Mouse (Mus musculus): ENCODE data around the gene Larp7. TPM values are rescaled to one million over a fixed set of nuclear protein-coding genes. Genes with fewer than 3 reads are reported as not detected.

Gene Larp7
- polyA plus RNA-seq (2014; fragmentation: Nextera tagmentation; extraction: Ambion mirVana) = 59.2 and 68.3 TPM in 2 replicates

- H3K4me3 ChIP-seq (ENCODE audit: low read depth, low read length) = peak within 1 kb of the TSS; percentile 81
- peak within 1 kb of the TSS; percentile 97 for H3K27ac ChIP-seq (ENCODE audit: low read length)
- ATAC-seq (ENCODE audit: insufficient number of reproducible peaks, insufficient read depth, low FRiP score, low read depth) = peak; percentile 98
- H3K4me1 ChIP-seq (ENCODE audit: control insufficient read depth, insufficient read depth, low read length) = 0 out of 2 replicates have a peak, but pooled peaks cover 3% of the 10 kb centered on the region
- no peaks in the 10 kb centered on the region for H3K27me3 ChIP-seq (ENCODE audit: control insufficient read depth, insufficient read depth, low read length)
- under 1% methylated on average over 73 of the region's 73 CpGs for WGBS
- peak within 1 kb of the TSS; percentile 69 for H3K4me2 ChIP-seq (replicated peaks; ENCODE audit: low read depth, low read length)
- H3K36me3 ChIP-seq (ENCODE audit: control insufficient read depth, insufficient read depth, low read length) = 0 out of 2 replicates have a peak, but pooled peaks cover 2% of the 10 kb centered on the region
- H3K9me3 ChIP-seq (ENCODE audit: control insufficient read depth, low read depth, low read length) = no peaks in the 10 kb centered on the region
- peak within 1 kb of the TSS; percentile 63 for H3K9ac ChIP-seq (replicated peaks; ENCODE audit: low read depth, low read length)
Observed at GRCm38 (mm10) chr3:127552973-127553719, at the start of gene Larp7, which contains the start of gene Zgrf1. Gene Larp7, minus strand, starts transcription at chr3:127553349. Gene Zgrf1, plus strand, starts transcription at chr3:127553489.

- WGBS = 81% methylated on average over 1 of the region's 1 CpGs
- Histone ChIP-seq H3K9ac (replicated peaks; ENCODE audit: low read depth, low read length) (no peak overlapping the region), H3K27ac (ENCODE audit: low read length) (no peak overlapping the region), H3K27me3 (ENCODE audit: control insufficient read depth, insufficient read depth, low read length) (no peaks in the 10 kb centered on the region), H3K9me3 (ENCODE audit: control insufficient read depth, low read depth, low read length) (no peaks in the 10 kb centered on the region), H3K4me3 (ENCODE audit: low read depth, low read length) (no peak overlapping the region), H3K36me3 (ENCODE audit: control insufficient read depth, insufficient read depth, low read length) (peaks cover 5% of the 10 kb centered on the region), H3K4me1 (ENCODE audit: control insufficient read depth, insufficient read depth, low read length) (no peaks in the 10 kb centered on the region), H3K4me2 (replicated peaks; ENCODE audit: low read depth, low read length) (no peak overlapping the region)
- ATAC-seq (ENCODE audit: insufficient number of reproducible peaks, insufficient read depth, low FRiP score, low read depth) = no peak
Observed at GRCm38 (mm10) chr3:127597136-127597535, 44.0 kb upstream of the Larp7 start.

- WGBS = 64% methylated on average over 4 of the region's 4 CpGs
- H3K36me3 ChIP-seq (ENCODE audit: control insufficient read depth, insufficient read depth, low read length) = peaks cover 13% of the 10 kb centered on the region; the same call in 1 of the 2 replicates
Observed at GRCm38 (mm10) chr3:127572557-127572956, 19.4 kb upstream of the Larp7 start.

GRCm38 (mm10) chr3:127565129-127565528 is 12.0 kb upstream of the Larp7 start:
- H3K9me3 ChIP-seq (ENCODE audit: control insufficient read depth, low read depth, low read length) = no peaks in the 10 kb centered on the region
- peaks cover 21% of the 10 kb centered on the region for H3K36me3 ChIP-seq (ENCODE audit: control insufficient read depth, insufficient read depth, low read length)
- H3K4me3 ChIP-seq (ENCODE audit: low read depth, low read length) = no peak overlapping the region
- 69% methylated on average over 3 of the region's 3 CpGs for WGBS
- H3K4me1 ChIP-seq (ENCODE audit: control insufficient read depth, insufficient read depth, low read length) = no peaks in the 10 kb centered on the region
- H3K27ac ChIP-seq (ENCODE audit: low read length) = no peak overlapping the region
- no peak for ATAC-seq (ENCODE audit: insufficient number of reproducible peaks, insufficient read depth, low FRiP score, low read depth)
- H3K4me2 ChIP-seq (replicated peaks; ENCODE audit: low read depth, low read length) = no peak overlapping the region
- no peak overlapping the region for H3K9ac ChIP-seq (replicated peaks; ENCODE audit: low read depth, low read length)
- H3K27me3 ChIP-seq (ENCODE audit: control insufficient read depth, insufficient read depth, low read length) = no peaks in the 10 kb centered on the region

More at GRCm38 (mm10) chr3:127572557-127572956, 19.4 kb upstream of the Larp7 start:
- Histone ChIP-seq H3K9me3 (ENCODE audit: control insufficient read depth, low read depth, low read length) (no peaks in the 10 kb centered on the region), H3K27me3 (ENCODE audit: control insufficient read depth, insufficient read depth, low read length) (no peaks in the 10 kb centered on the region), H3K4me3 (ENCODE audit: low read depth, low read length) (no peak overlapping the region), H3K9ac (replicated peaks; ENCODE audit: low read depth, low read length) (no peak overlapping the region), H3K4me2 (replicated peaks; ENCODE audit: low read depth, low read length) (no peak overlapping the region), H3K4me1 (ENCODE audit: control insufficient read depth, insufficient read depth, low read length) (no peaks in the 10 kb centered on the region), H3K27ac (ENCODE audit: low read length) (no peak overlapping the region)
- 0 out of 2 replicates have a peak, but pooled peaks have one; percentile 14 for ATAC-seq (ENCODE audit: insufficient number of reproducible peaks, insufficient read depth, low FRiP score, low read depth)

GRCm38 (mm10) chr3:127562974-127563373 is 9.8 kb upstream of the Larp7 start:
- no peaks in the 10 kb centered on the region for H3K9me3 ChIP-seq (ENCODE audit: control insufficient read depth, low read depth, low read length)
- ATAC-seq (ENCODE audit: insufficient number of reproducible peaks, insufficient read depth, low FRiP score, low read depth) = no peak
- no peaks in the 10 kb centered on the region for H3K27me3 ChIP-seq (ENCODE audit: control insufficient read depth, insufficient read depth, low read length)
- H3K4me2 ChIP-seq (replicated peaks; ENCODE audit: low read depth, low read length) = no peak overlapping the region
- peaks cover 27% of the 10 kb centered on the region for H3K36me3 ChIP-seq (ENCODE audit: control insufficient read depth, insufficient read depth, low read length)
- no peak overlapping the region for H3K4me3 ChIP-seq (ENCODE audit: low read depth, low read length)
- WGBS = 88% methylated on average over 4 of the region's 4 CpGs
- no peak overlapping the region for H3K9ac ChIP-seq (replicated peaks; ENCODE audit: low read depth, low read length)
- no peaks in the 10 kb centered on the region for H3K4me1 ChIP-seq (ENCODE audit: control insufficient read depth, insufficient read depth, low read length)
- H3K27ac ChIP-seq (ENCODE audit: low read length) = no peak overlapping the region

- H3K4me1 ChIP-seq (ENCODE audit: control insufficient read depth, insufficient read depth, low read length) = 0 out of 2 replicates have a peak, but pooled peaks cover 3% of the 10 kb centered on the region
- H3K4me3 ChIP-seq (ENCODE audit: low read depth, low read length) = no peak overlapping the region
- no peak overlapping the region for H3K9ac ChIP-seq (replicated peaks; ENCODE audit: low read depth, low read length)
- H3K4me2 ChIP-seq (replicated peaks; ENCODE audit: low read depth, low read length) = no peak overlapping the region
- H3K36me3 ChIP-seq (ENCODE audit: control insufficient read depth, insufficient read depth, low read length) = peaks cover 26% of the 10 kb centered on the region
- no peaks in the 10 kb centered on the region for H3K27me3 ChIP-seq (ENCODE audit: control insufficient read depth, insufficient read depth, low read length)
- H3K9me3 ChIP-seq (ENCODE audit: control insufficient read depth, low read depth, low read length) = no peaks in the 10 kb centered on the region
- no peak overlapping the region for H3K27ac ChIP-seq (ENCODE audit: low read length)
- no peak for ATAC-seq (ENCODE audit: insufficient number of reproducible peaks, insufficient read depth, low FRiP score, low read depth)
Observed at GRCm38 (mm10) chr3:127558201-127558600, 5.1 kb upstream of the Larp7 start.

- 0 out of 2 replicates have a peak, but pooled peaks cover 3% of the 10 kb centered on the region for H3K4me1 ChIP-seq (ENCODE audit: control insufficient read depth, insufficient read depth, low read length)
- H3K27me3 ChIP-seq (ENCODE audit: control insufficient read depth, insufficient read depth, low read length) = no peaks in the 10 kb centered on the region
- H3K36me3 ChIP-seq (ENCODE audit: control insufficient read depth, insufficient read depth, low read length) = peaks cover 5% of the 10 kb centered on the region
- H3K9me3 ChIP-seq (ENCODE audit: control insufficient read depth, low read depth, low read length) = no peaks in the 10 kb centered on the region
- peak overlapping the region; percentile 69 for H3K4me2 ChIP-seq (replicated peaks; ENCODE audit: low read depth, low read length)
- no peak overlapping the region for H3K9ac ChIP-seq (replicated peaks; ENCODE audit: low read depth, low read length)
- peak overlapping the region; percentile 81; the same call in 1 of the 2 replicates for H3K4me3 ChIP-seq (ENCODE audit: low read depth, low read length)
- no peak for ATAC-seq (ENCODE audit: insufficient number of reproducible peaks, insufficient read depth, low FRiP score, low read depth)
- WGBS = 50% methylated on average over 5 of the region's 5 CpGs
- H3K27ac ChIP-seq (ENCODE audit: low read length) = no peak overlapping the region
Observed at GRCm38 (mm10) chr3:127554723-127555122, 1.6 kb upstream of the Larp7 start.

- Histone ChIP-seq H3K4me1 (ENCODE audit: control insufficient read depth, insufficient read depth, low read length) (0 out of 2 replicates have a peak, but pooled peaks cover 3% of the 10 kb centered on the region), H3K4me3 (ENCODE audit: low read depth, low read length) (peak overlapping the region; percentile 81), H3K9me3 (ENCODE audit: control insufficient read depth, low read depth, low read length) (no peaks in the 10 kb centered on the region), H3K27ac (ENCODE audit: low read length) (no peak overlapping the region), H3K9ac (replicated peaks; ENCODE audit: low read depth, low read length) (peak overlapping the region; percentile 63), H3K36me3 (ENCODE audit: control insufficient read depth, insufficient read depth, low read length) (0 out of 2 replicates have a peak, but pooled peaks cover 2% of the 10 kb centered on the region), H3K27me3 (ENCODE audit: control insufficient read depth, insufficient read depth, low read length) (no peaks in the 10 kb centered on the region), H3K4me2 (replicated peaks; ENCODE audit: low read depth, low read length) (peak overlapping the region; percentile 69)
- no peak for ATAC-seq (ENCODE audit: insufficient number of reproducible peaks, insufficient read depth, low FRiP score, low read depth)
- WGBS = 2% methylated on average over 4 of the region's 4 CpGs
Observed at GRCm38 (mm10) chr3:127553720-127554043, 533 bp upstream of the Larp7 start.
